Mouse (Mus musculus): Measurements from ENCODE around the gene Zbtb3. TPM values are rescaled to one million over a fixed set of nuclear protein-coding genes. Genes with fewer than 3 reads are reported as not detected.

Zbtb3 gene
- polyA plus RNA-seq, 1 experiment from 2014 or later, result 4.5 TPM

DNA sequence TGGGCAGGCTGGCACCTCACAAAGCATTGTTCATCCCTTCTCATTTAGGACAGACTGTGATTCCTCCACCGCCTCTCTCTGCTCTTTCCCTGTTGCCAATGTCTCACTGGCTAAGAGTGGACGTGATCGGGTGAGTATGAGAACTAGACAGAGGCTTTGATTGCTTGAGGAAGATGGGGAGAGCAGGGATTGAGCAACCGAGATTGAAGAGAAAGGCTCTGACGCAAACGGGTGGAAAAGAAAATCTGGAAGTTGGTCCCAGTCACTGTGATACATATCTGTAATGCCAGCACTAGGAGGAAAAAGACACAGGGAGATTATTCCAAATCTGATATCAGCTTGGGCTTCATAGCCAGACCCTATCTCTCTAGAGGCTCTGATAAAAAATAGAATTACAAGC, 40.6 kb downstream of the Zbtb3 start:
- no peak overlapping the region for H3K4me2 ChIP-seq (ENCODE audit: low read depth, low read length)
- H3K27ac ChIP-seq (ENCODE audit: low read length), result no peak overlapping the region
- no peak overlapping the region for H3K9ac ChIP-seq (ENCODE audit: low read length)
- peaks cover 16% of the 10 kb centered on the region for H3K4me1 ChIP-seq (ENCODE audit: control insufficient read depth, insufficient read depth, low read length)
- whole genome bisulfite sequencing, result 88% methylated on average over 6 of the region's 6 CpGs
- H3K9me3 ChIP-seq (replicated peaks; ENCODE audit: control insufficient read depth, low read length), result no peaks in the 10 kb centered on the region
- ATAC-seq (ENCODE audit: insufficient read depth, low FRiP score), result no peak
- 0 out of 2 replicates have a peak, but pooled peaks cover 6% of the 10 kb centered on the region for H3K36me3 ChIP-seq (ENCODE audit: control insufficient read depth, insufficient read depth, low read length)
- no peak overlapping the region for H3K4me3 ChIP-seq (replicated peaks; ENCODE audit: low read length)
- no peaks in the 10 kb centered on the region for H3K27me3 ChIP-seq (ENCODE audit: control insufficient read depth, insufficient read depth, low read length)

- 57% methylated on average over 5 of the region's 5 CpGs for WGBS
- Histone ChIP-seq H3K9ac (ENCODE audit: low read length) (no peak overlapping the region), H3K4me3 (replicated peaks; ENCODE audit: low read length) (no peak overlapping the region), H3K27ac (ENCODE audit: low read length) (no peak overlapping the region), H3K9me3 (replicated peaks; ENCODE audit: control insufficient read depth, low read length) (no peaks in the 10 kb centered on the region), H3K27me3 (ENCODE audit: control insufficient read depth, insufficient read depth, low read length) (no peaks in the 10 kb centered on the region), H3K36me3 (ENCODE audit: control insufficient read depth, insufficient read depth, low read length) (0 out of 2 replicates have a peak, but pooled peaks cover 6% of the 10 kb centered on the region), H3K4me1 (ENCODE audit: control insufficient read depth, insufficient read depth, low read length) (peaks cover 5% of the 10 kb centered on the region; the same call in 1 of the 2 replicates), H3K4me2 (ENCODE audit: low read depth, low read length) (no peak overlapping the region)
- no peak for ATAC-seq (ENCODE audit: insufficient read depth, low FRiP score)
Observed at GRCm38 (mm10) chr19:8844371-8845129, 42.2 kb downstream of the Zbtb3 start.

GRCm38 (mm10) chr19:8848356-8848755, 46.0 kb downstream of the Zbtb3 start:
- no peak overlapping the region for H3K4me3 ChIP-seq (replicated peaks; ENCODE audit: low read length)
- 68% methylated on average over 5 of the region's 5 CpGs for WGBS
- H3K9ac ChIP-seq (ENCODE audit: low read length), result no peak overlapping the region
- 0 out of 2 replicates have a peak, but pooled peaks cover 6% of the 10 kb centered on the region for H3K36me3 ChIP-seq (ENCODE audit: control insufficient read depth, insufficient read depth, low read length)
- ATAC-seq (ENCODE audit: insufficient read depth, low FRiP score), result no peak
- no peaks in the 10 kb centered on the region for H3K27me3 ChIP-seq (ENCODE audit: control insufficient read depth, insufficient read depth, low read length)
- no peaks in the 10 kb centered on the region for H3K4me1 ChIP-seq (ENCODE audit: control insufficient read depth, insufficient read depth, low read length)
- H3K27ac ChIP-seq (ENCODE audit: low read length), result no peak overlapping the region
- H3K4me2 ChIP-seq (ENCODE audit: low read depth, low read length), result no peak overlapping the region
- no peaks in the 10 kb centered on the region for H3K9me3 ChIP-seq (replicated peaks; ENCODE audit: control insufficient read depth, low read length)

DNA sequence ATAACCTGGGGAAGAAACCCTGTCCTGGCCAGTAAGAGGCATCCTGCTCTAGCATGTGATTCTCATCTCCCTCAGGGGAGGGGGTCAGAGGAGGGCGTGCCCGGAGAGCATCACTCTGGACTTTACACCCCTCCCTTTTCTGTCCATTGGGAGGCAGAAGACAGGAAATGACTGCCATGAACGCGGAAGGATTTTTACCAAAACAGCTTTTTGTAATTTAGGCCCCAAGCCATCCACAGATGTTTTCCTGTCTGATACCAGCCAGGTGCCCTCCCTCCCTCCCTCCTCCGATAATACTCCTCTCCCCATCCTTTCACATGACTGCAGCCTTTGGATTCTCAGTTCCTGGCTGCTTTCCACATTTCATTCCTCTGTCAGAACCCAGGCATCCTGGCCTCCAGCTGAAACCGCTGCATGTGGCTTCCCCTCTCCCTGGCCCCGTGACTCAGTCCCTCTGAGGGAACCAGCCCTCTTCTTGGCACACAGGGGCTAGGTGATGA, 48.1 kb downstream of the Zbtb3 start, which contains the start of gene Lrrn4cl:
TSS of gene Lrrn4cl (plus strand) at position 367 of the 500 bp plus-strand sequence.
- WGBS, result 22% methylated on average over 7 of the region's 7 CpGs
- Histone ChIP-seq H3K4me2 (ENCODE audit: low read depth, low read length) (peak within 1 kb of the TSS; percentile 42), H3K36me3 (ENCODE audit: control insufficient read depth, insufficient read depth, low read length) (0 out of 2 replicates have a peak, but pooled peaks cover 6% of the 10 kb centered on the region), H3K4me1 (ENCODE audit: control insufficient read depth, insufficient read depth, low read length) (no peaks in the 10 kb centered on the region), H3K27me3 (ENCODE audit: control insufficient read depth, insufficient read depth, low read length) (no peaks in the 10 kb centered on the region), H3K4me3 (replicated peaks; ENCODE audit: low read length) (peak within 1 kb of the TSS; percentile 2; the same call in 1 of the 2 replicates), H3K9ac (ENCODE audit: low read length) (peak within 1 kb of the TSS; percentile 61), H3K9me3 (replicated peaks; ENCODE audit: control insufficient read depth, low read length) (no peaks in the 10 kb centered on the region), H3K27ac (ENCODE audit: low read length) (peak within 1 kb of the TSS; percentile 36)
- ATAC-seq (ENCODE audit: insufficient read depth, low FRiP score), result peak; percentile 76

GRCm38 (mm10) chr19:8851639-8852038, 49.3 kb downstream of the Zbtb3 start:
- 0 out of 2 replicates have a peak, but pooled peaks cover 6% of the 10 kb centered on the region for H3K36me3 ChIP-seq (ENCODE audit: control insufficient read depth, insufficient read depth, low read length)
- ATAC-seq (ENCODE audit: insufficient read depth, low FRiP score), result no peak
- 35% methylated on average over 7 of the region's 7 CpGs for WGBS
- no peaks in the 10 kb centered on the region for H3K4me1 ChIP-seq (ENCODE audit: control insufficient read depth, insufficient read depth, low read length)
- H3K4me2 ChIP-seq (ENCODE audit: low read depth, low read length), result no peak overlapping the region
- H3K27me3 ChIP-seq (ENCODE audit: control insufficient read depth, insufficient read depth, low read length), result no peaks in the 10 kb centered on the region
- no peak overlapping the region for H3K9ac ChIP-seq (ENCODE audit: low read length)
- no peak overlapping the region for H3K27ac ChIP-seq (ENCODE audit: low read length)
- H3K4me3 ChIP-seq (replicated peaks; ENCODE audit: low read length), result no peak overlapping the region
- no peaks in the 10 kb centered on the region for H3K9me3 ChIP-seq (replicated peaks; ENCODE audit: control insufficient read depth, low read length)

- no peaks in the 10 kb centered on the region for H3K9me3 ChIP-seq (replicated peaks; ENCODE audit: control insufficient read depth, low read length)
- no peaks in the 10 kb centered on the region for H3K4me1 ChIP-seq (ENCODE audit: control insufficient read depth, insufficient read depth, low read length)
- WGBS, result 52% methylated on average over 10 of the region's 10 CpGs
- no peak overlapping the region for H3K27ac ChIP-seq (ENCODE audit: low read length)
- no peak overlapping the region for H3K4me2 ChIP-seq (ENCODE audit: low read depth, low read length)
- H3K4me3 ChIP-seq (replicated peaks; ENCODE audit: low read length), result no peak overlapping the region
- 0 out of 2 replicates have a peak, but pooled peaks cover under 1% of the 10 kb centered on the region for H3K36me3 ChIP-seq (ENCODE audit: control insufficient read depth, insufficient read depth, low read length)
- ATAC-seq (ENCODE audit: insufficient read depth, low FRiP score), result no peak
- no peaks in the 10 kb centered on the region for H3K27me3 ChIP-seq (ENCODE audit: control insufficient read depth, insufficient read depth, low read length)
- no peak overlapping the region for H3K9ac ChIP-seq (ENCODE audit: low read length)
Observed at GRCm38 (mm10) chr19:8852236-8852928, 50.0 kb downstream of the Zbtb3 start.

- 86% methylated on average over 3 of the region's 3 CpGs for WGBS
- H3K9ac ChIP-seq (ENCODE audit: low read length), result no peak overlapping the region
- ATAC-seq (ENCODE audit: insufficient read depth, low FRiP score), result no peak
Observed at GRCm38 (mm10) chr19:8853117-8853516, 50.8 kb downstream of the Zbtb3 start.

More at GRCm38 (mm10) chr19:8853117-8853516, 50.8 kb downstream of the Zbtb3 start:
- H3K4me3 ChIP-seq (replicated peaks; ENCODE audit: low read length), result no peak overlapping the region
- H3K27ac ChIP-seq (ENCODE audit: low read length), result no peak overlapping the region
- no peaks in the 10 kb centered on the region for H3K36me3 ChIP-seq (ENCODE audit: control insufficient read depth, insufficient read depth, low read length)
- no peak overlapping the region for H3K4me2 ChIP-seq (ENCODE audit: low read depth, low read length)
- H3K27me3 ChIP-seq (ENCODE audit: control insufficient read depth, insufficient read depth, low read length), result no peaks in the 10 kb centered on the region
- no peaks in the 10 kb centered on the region for H3K4me1 ChIP-seq (ENCODE audit: control insufficient read depth, insufficient read depth, low read length)
- no peaks in the 10 kb centered on the region for H3K9me3 ChIP-seq (replicated peaks; ENCODE audit: control insufficient read depth, low read length)

All from stomach, embryonic 16.5 days (tissue).